Mouse (Mus musculus) embryonic facial prominence, embryonic 14.5 days (tissue): ENCODE results near the gene Mia2. TPM values are rescaled to one million over a fixed set of nuclear protein-coding genes. Genes with fewer than 3 reads are reported as not detected.

Experiments
- ATAC-seq: fragments of 200-750 bp; cut with Nextera tagmentation; 2 replicates; pipeline ENCODE4 v1.8.0; 2017; ENCODE audit warnings: low read depth, moderate number of reproducible peaks, moderate TSS enrichment
- DNase-seq: peaks from one replicate; pipeline ENCODE4 v3.0.0-alpha.2; 2015; ENCODE audit warnings: low spot score
- H3K27ac ChIP-seq: fragments of 300-500 bp; sonication (generic); replicated peaks from 2 replicates; pipeline ENCODE4 v1.5.1; 2014; ENCODE audit warnings: low read depth, mild to moderate bottlenecking, low read length, moderate library complexity
- H3K27me3 ChIP-seq: fragments of 300-500 bp; sonication (generic); replicated peaks from 2 replicates; pipeline ENCODE4 v1.6.1; 2014; ENCODE audit warnings: low read length; ENCODE audit not compliant: control insufficient read depth, insufficient read depth
- H3K36me3 ChIP-seq: fragments of 300-500 bp; sonication (generic); 2 replicates; pipeline ENCODE4 v1.6.1; 2014; ENCODE audit warnings: low read length, mixed read lengths; ENCODE audit not compliant: control insufficient read depth, insufficient read depth
- H3K4me1 ChIP-seq: fragments of 300-500 bp; sonication (generic); 2 replicates; pipeline ENCODE4 v1.6.1; 2014; ENCODE audit warnings: antibody characterized with exemption, low read length; ENCODE audit not compliant: control insufficient read depth, insufficient read depth
- H3K4me2 ChIP-seq: fragments of 300-500 bp; sonication (generic); 2 replicates; pipeline ENCODE4 v1.6.1; 2014; ENCODE audit warnings: low read depth, mild to moderate bottlenecking, low read length, moderate library complexity, mixed read lengths
- H3K4me3 ChIP-seq: fragments of 300-500 bp; sonication (generic); 2 replicates; pipeline ENCODE4 v1.5.1; 2014; ENCODE audit warnings: low read depth, mild to moderate bottlenecking, low read length
- H3K9ac ChIP-seq: fragments of 300-500 bp; sonication (generic); 2 replicates; pipeline ENCODE4 v1.6.1; 2014; ENCODE audit warnings: low read depth, mild to moderate bottlenecking, low read length, moderate library complexity, mixed read lengths
- H3K9me3 ChIP-seq: fragments of 300-500 bp; sonication (generic); 2 replicates; pipeline ENCODE4 v1.6.1; 2016; ENCODE audit warnings: low read length; ENCODE audit not compliant: control insufficient read depth
- WGBS: fragments of 180-500 bp; shearing (Covaris S2); extraction: QIAGEN DNeasy Blood & Tissue Kit; methylation state at CpG from one replicate; pipeline ENCODE4 v1.1.7; 2014; 5-methylcytosine and 5-hydroxymethylcytosine counted together
- polyA plus RNA-seq: library from polyadenylated mRNA; unstranded; fragments of >200 nt; fragmentation: Nextera tagmentation; extraction: Ambion mirVana; gene quantifications from 2 replicates; pipeline ENCODE4 v1.2.1, GENCODE M21; 2014

The Mia2 gene
- polyA plus RNA-seq, 1 experiment from 2014 or later, result 58.2 TPM

GRCm38 (mm10) chr12:59194341-59195003 lies 98.9 kb downstream of the Mia2 start:
- no peak overlapping the region for H3K4me2 ChIP-seq
- 81% methylated on average over 9 of the region's 9 CpGs for WGBS

GRCm38 (mm10) chr12:59195065-59195464 lies 99.5 kb downstream of the Mia2 start:
- Histone ChIP-seq H3K9me3 (no peaks in the 10 kb centered on the region), H3K27ac (no peak overlapping the region), H3K4me2 (no peak overlapping the region), H3K36me3 (peaks cover 48% of the 10 kb centered on the region), H3K4me3 (no peak overlapping the region), H3K4me1 (no peaks in the 10 kb centered on the region), H3K9ac (no peak overlapping the region), H3K27me3 (no peaks in the 10 kb centered on the region)
- 73% methylated on average over 4 of the region's 4 CpGs for WGBS
- no peak for ATAC-seq
- DNase-seq, result no peak

More at GRCm38 (mm10) chr12:59194341-59195003, 98.9 kb downstream of the Mia2 start:
- Histone ChIP-seq H3K27ac (no peak overlapping the region), H3K27me3 (no peaks in the 10 kb centered on the region), H3K4me1 (no peaks in the 10 kb centered on the region), H3K4me3 (no peak overlapping the region), H3K9me3 (no peaks in the 10 kb centered on the region), H3K36me3 (peaks cover 46% of the 10 kb centered on the region), H3K9ac (no peak overlapping the region)
- DNase-seq, result no peak
- ATAC-seq, result no peak

GRCm38 (mm10) chr12:59195941-59196340 lies 100.3 kb downstream of the Mia2 start:
- Histone ChIP-seq H3K4me2 (no peak overlapping the region), H3K27ac (no peak overlapping the region), H3K9me3 (no peaks in the 10 kb centered on the region), H3K36me3 (peaks cover 43% of the 10 kb centered on the region), H3K9ac (no peak overlapping the region), H3K4me3 (no peak overlapping the region), H3K4me1 (no peaks in the 10 kb centered on the region), H3K27me3 (no peaks in the 10 kb centered on the region)
- no peak for DNase-seq
- 70% methylated on average over 4 of the region's 4 CpGs for WGBS
- no peak for ATAC-seq

GRCm38 (mm10) chr12:59198750-59199149 lies 103.2 kb downstream of the Mia2 start:
- H3K4me3 ChIP-seq, result no peak overlapping the region
- no peak for DNase-seq
- no peaks in the 10 kb centered on the region for H3K4me1 ChIP-seq
- H3K9me3 ChIP-seq, result no peaks in the 10 kb centered on the region
- H3K9ac ChIP-seq, result no peak overlapping the region
- no peaks in the 10 kb centered on the region for H3K27me3 ChIP-seq
- no peak for ATAC-seq
- WGBS, result 89% methylated on average over 4 of the region's 4 CpGs
- no peak overlapping the region for H3K4me2 ChIP-seq
- peaks cover 43% of the 10 kb centered on the region for H3K36me3 ChIP-seq
- no peak overlapping the region for H3K27ac ChIP-seq

- Histone ChIP-seq H3K36me3 (peaks cover 47% of the 10 kb centered on the region), H3K9me3 (no peaks in the 10 kb centered on the region), H3K9ac (no peak overlapping the region), H3K4me2 (no peak overlapping the region), H3K4me1 (no peaks in the 10 kb centered on the region), H3K4me3 (no peak overlapping the region), H3K27me3 (no peaks in the 10 kb centered on the region), H3K27ac (no peak overlapping the region)
- ATAC-seq (no peak), DNase-seq (no peak)
- 100% methylated on average over 2 of the region's 2 CpGs for WGBS
Measured at GRCm38 (mm10) chr12:59199361-59199760, 103.8 kb downstream of the Mia2 start.

GRCm38 (mm10) chr12:59205571-59205970 lies 110.0 kb downstream of the Mia2 start:
- Histone ChIP-seq H3K27ac (no peak overlapping the region), H3K36me3 (peaks cover 28% of the 10 kb centered on the region), H3K4me1 (no peaks in the 10 kb centered on the region), H3K27me3 (no peaks in the 10 kb centered on the region), H3K9ac (no peak overlapping the region), H3K4me2 (no peak overlapping the region), H3K9me3 (no peaks in the 10 kb centered on the region), H3K4me3 (no peak overlapping the region)
- 89% methylated on average over 6 of the region's 6 CpGs for WGBS
- ATAC-seq, result no peak
- no peak for DNase-seq

GRCm38 (mm10) chr12:59206208-59206999 lies 110.8 kb downstream of the Mia2 start:
- Histone ChIP-seq H3K27ac (no peak overlapping the region), H3K36me3 (peaks cover 28% of the 10 kb centered on the region), H3K4me2 (no peak overlapping the region), H3K4me1 (no peaks in the 10 kb centered on the region), H3K9ac (no peak overlapping the region), H3K9me3 (no peaks in the 10 kb centered on the region), H3K27me3 (no peaks in the 10 kb centered on the region), H3K4me3 (no peak overlapping the region)
- DNase-seq (no peak), ATAC-seq (no peak)
- 90% methylated on average over 4 of the region's 4 CpGs for WGBS

GRCm38 (mm10) chr12:59207000-59207390 lies 111.4 kb downstream of the Mia2 start:
- no peak overlapping the region for H3K27ac ChIP-seq
- H3K4me1 ChIP-seq, result no peaks in the 10 kb centered on the region
- no peak overlapping the region for H3K9ac ChIP-seq
- no peak for DNase-seq
- H3K27me3 ChIP-seq, result no peaks in the 10 kb centered on the region
- H3K4me3 ChIP-seq, result no peak overlapping the region
- ATAC-seq, result no peak
- 78% methylated on average over 3 of the region's 3 CpGs for WGBS
- H3K4me2 ChIP-seq, result no peak overlapping the region
- H3K9me3 ChIP-seq, result no peaks in the 10 kb centered on the region
- peaks cover 29% of the 10 kb centered on the region for H3K36me3 ChIP-seq
